Mouse (Mus musculus): ENCODE data around the gene Pan3.

DNA sequence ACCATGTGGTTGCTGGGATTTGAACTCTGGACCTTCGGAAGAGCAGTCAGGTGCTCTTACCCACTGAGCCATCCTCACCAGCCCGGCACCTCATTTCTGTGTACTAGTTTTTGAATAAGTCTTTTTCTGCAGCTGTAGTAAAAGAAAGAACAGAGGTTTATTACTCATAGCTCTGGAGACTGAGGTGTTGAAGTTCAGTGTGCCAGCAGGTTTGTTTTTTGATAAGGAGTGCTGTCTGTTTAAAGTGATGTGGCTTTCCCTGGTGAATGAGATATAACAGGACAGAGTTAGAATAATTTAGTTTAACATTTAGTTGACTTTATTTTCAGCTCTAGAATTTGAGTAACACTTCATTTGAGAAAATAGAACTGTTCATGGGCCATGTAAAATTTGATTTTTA lies 14.8 kb downstream of the Pan3 start:
- TF ChIP-seq CTCF (IDR thresholded peaks at IDR 0.05; ENCODE audit: low read depth, low read length) (no peak), POLR2A (IDR thresholded peaks at IDR 0.05; ENCODE audit: borderline replicate concordance, low read depth, low read length) (no peak)

Data from bone marrow macrophage, adult 2 months (primary cell).